Mouse (Mus musculus) ovary, postnatal 36 days (tissue): ENCODE data around the gene Rwdd2a.

ENCODE experiments used
- DNase-seq: peaks from one replicate; pipeline ENCODE4 v3.0.0; 2022; ENCODE audit warnings: low spot score, mixed read lengths

Rwdd2a gene

DNA sequence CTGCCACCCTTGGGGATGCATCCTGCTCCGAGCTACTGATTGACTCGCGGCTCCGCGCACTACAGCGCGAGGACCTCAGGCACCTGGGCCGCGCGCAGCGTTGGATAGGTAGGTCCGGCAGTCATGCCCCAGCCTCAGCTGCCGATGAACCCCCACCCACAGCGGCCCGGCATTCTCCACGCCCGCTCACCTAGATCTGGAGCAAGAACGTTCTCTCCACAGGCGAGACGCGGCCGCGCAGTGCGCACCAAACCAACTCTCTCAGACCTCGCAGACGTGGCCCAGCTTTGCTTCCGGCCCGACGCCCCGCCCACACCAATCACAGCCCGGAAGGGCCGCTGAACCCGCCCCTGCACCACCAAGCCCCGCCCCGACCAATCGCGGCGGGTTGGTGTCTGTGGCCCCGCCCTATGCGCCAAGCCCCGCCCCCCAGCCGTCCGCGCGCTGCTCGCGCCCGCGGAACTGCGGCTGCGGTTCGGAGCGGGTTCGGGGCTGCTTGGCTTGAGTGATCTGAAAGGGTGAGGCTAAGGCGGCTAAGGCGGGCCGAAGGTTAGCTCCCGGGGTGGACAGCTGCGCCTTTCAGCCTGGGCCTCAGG lies at the start of gene Rwdd2a, which contains the start of gene Pgm3:
Gene Rwdd2a (plus strand): TSS at position 452 of the 596 bp plus-strand sequence.
Gene Pgm3 (minus strand): TSS at position 303 of the 596 bp plus-strand sequence.
- DNase-seq = peak; percentile 98

DNA sequence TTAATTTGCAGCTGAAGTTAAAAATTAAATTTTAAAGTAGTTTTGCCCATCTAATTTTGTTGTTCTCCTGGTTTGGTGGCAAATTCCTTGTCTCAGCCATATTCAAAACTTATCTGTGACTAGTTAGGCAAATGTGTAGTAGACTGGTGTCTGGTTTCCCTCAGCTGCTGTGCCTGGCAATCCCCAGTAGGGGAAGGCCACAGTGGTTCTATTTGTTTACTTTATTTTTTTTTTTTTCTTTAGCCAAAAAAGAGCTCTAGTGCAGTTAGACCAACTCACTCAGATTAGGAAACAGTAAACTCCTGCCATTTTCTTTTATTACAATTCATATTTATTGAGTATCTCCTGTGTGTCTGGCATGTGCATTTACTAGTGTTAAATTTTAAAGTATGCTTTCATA lies 49.5 kb upstream of the Rwdd2a start:
- no peak for DNase-seq

DNA sequence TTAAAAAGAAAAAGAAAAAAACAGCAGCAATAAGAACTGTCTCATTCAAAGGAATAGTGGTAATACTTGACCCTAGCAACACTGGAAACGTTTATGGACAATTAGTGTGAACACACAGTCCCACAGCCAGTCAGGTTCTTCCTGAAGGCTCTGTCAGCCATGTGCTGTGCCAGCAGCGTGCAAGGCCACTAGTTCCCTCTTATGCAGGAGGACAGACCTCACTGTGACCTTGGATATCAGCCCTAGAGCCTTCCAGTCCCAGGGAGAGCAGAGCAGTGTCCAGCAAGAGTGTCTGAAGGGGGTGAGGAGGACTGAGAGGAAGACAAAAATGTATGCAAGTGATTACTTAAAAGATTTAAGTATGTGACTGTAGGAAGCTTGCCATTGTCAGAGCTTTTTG lies 46.2 kb upstream of the Rwdd2a start:
- peak; percentile 19 for DNase-seq

DNA sequence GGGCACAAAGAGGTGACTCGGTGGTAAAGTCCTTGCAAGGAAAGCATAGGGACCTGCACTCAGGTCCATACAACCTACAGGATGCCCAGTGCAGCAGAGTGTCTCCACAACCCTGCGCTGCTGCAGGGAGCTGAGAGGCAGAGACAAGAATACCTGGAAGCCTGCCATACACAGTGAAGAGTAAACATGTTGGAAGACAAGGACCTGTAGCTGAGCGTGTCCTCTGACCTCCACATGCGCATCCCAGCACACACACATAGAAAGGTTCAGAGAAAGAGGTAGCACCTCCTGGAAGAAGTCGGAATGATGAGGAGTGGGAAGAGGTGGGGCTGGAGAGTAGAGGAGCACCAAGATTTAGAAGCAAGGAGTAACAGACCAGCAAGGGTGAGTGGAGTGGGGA lies 37.7 kb upstream of the Rwdd2a start:
- DNase-seq = no peak

DNA sequence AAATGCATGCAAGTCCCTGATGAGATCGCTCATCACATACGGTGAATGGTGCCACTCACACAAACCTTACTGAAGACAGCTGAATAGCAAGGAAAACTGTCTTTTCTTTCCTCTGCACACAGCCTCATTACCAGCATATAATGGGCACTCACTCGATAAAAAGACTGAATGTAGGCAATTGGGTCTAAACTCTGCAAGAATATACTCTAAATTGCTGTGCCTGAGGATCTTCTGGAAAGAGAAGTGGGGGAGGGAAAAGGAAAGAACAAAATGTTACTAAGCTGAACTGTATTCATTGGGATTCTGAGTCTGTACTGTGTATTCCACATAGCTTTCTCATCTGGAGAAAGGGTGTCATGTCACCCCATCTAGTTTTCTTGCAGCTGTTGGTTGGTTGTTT lies 28.3 kb upstream of the Rwdd2a start:
- no peak for DNase-seq

DNA sequence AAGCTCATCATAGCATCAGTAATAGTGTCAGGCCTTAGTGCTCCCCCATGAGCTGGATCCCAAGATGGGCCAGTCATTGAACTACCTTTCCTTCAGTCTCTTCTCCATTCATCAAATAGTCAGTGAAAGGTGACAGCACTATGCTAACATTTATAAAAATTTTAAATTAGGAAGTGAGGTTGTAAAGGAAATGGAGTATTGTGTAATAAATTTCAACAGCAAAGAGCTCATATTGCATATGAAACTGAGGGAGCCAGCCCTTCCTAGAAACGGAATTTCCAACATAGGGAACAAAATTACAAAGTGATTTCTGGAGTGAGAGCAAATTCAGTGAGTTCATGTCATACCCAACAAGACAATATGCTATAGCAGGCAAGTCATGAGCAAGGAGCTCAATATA lies 27.2 kb upstream of the Rwdd2a start:
- DNase-seq = no peak

DNA sequence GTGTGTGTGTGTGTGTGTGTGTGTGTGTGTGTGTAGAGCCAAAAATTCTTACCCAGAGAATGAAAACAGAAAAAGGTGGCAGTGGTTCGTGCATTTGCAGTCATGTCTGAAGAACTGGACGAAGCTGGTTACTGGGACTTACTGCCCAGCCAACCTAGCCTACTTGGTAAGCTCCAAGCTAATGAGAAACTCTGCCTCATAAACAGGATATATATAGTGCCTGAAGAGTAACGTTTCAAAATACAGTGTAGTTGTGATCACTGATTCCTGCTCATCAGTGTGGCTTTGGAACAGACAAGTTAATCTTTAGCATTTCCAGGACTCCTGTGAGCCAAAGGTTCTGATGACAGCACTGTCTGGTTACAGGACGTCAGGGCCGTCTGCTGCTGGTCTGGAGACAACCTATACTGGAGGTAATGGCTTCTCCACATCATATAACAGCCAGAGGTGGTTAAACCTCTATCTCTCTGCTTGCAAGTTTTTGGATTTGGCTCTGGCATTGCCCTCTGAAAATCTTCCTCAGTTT lies 22.1 kb upstream of the Rwdd2a start:
- DNase-seq = no peak

DNA sequence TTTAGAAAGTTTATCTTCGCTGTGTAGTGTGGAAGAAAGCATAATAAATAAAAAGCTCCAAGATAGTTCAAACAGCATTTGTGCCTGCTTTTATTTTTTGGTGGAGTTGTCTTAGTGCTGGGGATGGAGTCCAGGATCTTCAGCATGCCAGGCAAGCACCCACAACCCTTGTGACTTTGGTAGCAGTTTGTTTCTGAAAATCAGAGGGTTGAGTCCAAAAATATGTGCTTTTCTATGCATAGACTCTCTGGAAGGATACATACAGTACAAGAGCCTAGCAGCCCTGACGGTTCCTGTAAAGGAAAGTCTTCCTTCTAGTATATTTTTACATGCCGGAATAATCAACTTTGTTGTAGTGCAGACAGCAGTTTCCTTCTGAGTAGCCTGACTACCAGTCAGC lies 21.1 kb upstream of the Rwdd2a start:
- DNase-seq = no peak

DNA sequence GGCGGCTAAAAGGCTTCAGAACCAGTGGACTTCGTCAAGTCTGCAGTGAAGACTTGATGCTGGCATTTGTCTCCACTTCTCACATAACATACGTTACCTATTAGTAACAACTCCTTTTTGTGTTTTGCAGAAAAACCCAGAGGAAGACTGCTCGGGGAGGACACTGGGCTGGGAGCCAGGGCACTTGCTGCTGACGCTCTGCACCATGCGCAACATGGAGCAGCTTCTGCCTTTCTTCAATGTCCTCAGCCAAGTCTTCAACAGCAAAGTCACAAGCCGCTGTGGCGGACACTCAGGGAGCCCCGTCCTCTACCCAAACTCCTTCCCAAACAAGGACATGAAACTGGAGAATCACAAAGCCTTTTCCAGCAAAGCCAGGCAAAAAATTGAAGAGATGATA lies 17.9 kb upstream of the Rwdd2a start:
- no peak for DNase-seq

DNA sequence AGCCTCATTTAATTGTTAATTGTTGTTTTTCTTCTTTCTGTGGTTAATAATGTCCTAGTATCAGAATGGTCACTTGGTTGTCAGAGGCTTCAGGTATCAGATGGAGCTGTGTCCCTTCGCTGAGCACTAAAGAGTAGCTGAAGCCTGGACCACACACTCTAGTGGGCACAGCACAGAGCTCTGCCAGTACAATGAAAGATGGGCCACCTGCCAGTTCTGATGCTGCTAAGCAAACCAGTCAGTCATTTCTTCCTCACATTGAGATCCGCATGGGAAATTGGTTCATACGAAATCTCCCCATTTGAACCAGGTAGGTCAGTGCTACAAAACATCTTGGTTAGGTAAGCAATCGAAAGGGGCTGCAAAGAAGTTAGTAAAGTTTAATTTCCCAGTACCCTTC lies 17.1 kb upstream of the Rwdd2a start:
- no peak for DNase-seq

DNA sequence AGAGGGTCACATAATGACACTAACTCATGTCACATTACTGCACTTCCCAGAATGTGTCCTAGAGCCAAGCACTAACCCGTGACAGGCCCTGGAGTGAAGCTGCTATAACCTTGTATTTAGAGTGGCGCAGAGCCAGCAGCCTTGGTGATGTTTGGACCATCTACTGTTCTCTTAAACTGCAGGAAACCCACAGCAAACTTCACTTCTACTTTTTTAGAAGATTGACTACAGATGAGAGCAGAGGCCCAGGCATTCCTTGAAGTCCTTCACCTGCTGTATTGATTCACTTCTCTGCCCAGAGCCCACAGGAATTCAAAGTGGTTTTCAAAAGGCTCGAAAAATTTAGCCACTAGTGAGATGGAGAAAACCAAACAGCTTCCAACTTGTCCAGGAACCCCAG lies 11.2 kb upstream of the Rwdd2a start:
- peak; percentile 22 for DNase-seq

DNA sequence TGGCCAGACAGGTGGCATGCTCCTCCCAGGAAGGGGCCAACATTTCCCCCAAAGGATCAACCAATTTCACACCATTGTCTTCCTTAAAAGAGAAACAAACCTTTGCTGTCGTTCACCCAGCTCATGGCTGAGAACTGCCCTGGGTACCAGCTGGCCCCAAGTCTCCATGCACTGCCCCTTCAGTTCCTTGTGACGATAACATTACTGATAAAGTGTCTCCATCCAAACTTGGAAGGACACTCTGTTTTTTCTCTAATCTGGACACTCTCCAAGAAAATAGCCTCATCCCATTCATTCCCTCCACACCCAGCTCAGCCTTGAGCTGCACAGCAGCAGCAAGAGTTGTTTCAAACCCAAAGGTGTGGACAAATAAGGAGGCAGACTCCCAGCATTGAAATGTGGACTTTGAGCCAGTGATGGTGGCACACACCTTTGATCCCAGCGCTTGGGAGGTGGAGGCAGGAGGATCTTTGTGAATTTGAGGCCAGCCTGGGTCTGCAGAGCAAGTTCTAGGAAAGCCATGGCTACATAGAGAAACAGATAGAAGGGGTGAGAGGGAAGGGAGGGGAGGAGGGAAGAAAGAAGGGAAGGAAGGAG lies 2.4 kb upstream of the Rwdd2a start:
- DNase-seq = peak; percentile 9

DNA sequence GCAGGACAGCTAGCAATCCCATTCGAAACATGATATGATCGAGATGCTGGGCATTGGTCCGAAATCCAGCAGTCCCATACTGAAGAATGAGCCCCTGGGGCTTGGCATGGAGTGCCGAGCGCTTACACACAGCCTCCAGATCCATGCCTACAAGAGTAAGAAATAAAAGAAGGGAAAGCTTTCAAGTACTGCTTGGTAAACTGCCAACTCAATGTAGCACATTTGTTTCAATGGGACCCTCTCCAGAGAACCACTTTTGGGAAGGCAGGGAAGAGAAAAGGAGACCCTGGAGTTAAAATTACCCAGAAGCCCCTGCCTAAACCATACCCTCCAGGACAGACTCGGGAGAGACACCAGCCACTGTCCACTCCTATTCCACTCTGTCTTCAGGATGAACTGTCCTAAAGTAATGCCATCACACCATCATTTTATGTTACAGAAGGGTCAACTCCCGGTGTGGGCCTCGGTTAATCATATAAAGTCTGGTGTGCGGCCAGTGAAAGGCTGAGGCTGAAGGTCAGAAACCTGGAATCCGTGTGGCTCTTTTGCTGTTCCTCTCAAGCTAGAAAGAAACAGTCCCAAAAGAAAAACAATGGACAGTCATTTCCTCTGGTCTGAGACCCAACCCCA lies 1.4 kb upstream of the Rwdd2a start:
- DNase-seq = no peak

DNA sequence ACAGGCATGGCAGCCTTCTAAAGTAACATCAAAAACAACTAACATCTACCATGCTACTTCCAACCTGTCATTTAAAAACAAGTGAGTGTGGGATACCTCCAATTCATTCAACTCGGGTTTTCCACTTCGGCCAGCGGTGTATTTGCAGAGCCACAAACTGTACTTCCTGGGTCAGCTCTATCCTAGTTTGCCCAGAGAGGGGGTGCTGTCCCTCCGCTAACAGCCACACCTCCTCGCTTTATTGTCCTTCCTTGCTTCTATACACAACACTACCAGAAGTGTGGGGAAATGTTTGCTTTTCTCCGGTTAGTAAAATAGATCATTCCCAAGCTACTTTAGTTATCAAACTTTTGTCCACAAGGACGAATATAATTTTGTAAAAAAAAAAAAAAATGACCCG lies 845 bp upstream of the Rwdd2a start:
- DNase-seq = no peak

DNA sequence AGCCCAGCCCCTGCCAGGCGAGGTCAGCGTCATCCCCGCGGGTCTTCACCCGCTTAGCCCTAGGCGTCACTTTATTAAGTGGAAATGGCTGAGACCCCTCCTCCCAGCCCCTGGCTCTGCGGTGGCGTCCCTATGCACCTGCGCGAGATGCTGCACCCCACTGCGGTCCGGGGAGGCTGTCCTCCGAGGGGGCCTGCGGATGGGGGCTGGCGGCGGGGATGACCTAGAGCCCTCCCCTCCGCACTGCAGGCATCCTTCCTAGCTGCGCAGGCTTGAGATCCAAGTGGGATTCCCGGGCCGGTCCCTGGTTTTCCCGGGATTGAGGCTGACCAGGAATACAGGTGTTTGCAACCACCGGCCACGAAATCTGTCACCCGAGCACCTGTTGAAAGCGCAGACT lies 405 bp downstream of the Rwdd2a start:
- no peak for DNase-seq

DNA sequence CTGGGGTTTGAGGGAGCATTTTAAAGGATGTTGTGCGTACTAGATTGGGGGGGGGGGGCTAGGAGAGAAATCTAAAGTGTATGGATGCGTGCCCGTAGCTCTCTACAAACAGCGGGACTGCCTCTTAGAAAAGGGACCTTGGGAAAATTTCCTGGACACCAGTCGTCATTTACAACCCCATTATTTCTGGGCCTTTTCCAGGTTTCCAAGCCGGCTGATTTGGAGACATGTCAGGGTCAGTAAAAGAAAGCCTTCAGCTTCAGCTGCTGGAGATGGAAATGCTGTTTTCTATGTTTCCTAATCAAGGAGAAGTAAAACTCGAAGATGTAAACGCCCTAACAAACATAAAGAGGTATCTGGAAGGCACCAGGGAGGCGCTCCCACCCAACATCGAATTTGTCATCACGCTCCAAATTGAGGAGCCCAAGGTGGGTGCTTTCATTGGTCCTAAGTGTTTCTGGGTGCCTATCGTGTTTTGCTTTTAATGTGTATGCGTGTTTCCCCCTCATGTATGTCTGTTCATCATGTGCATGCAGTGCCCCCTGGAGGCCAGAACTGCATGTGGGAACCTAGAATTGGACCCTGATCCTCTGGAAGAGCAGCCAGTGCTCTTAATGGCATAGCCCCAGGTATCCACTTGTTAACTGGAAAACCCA lies 973 bp downstream of the Rwdd2a start:
- peak; percentile 74 for DNase-seq

DNA sequence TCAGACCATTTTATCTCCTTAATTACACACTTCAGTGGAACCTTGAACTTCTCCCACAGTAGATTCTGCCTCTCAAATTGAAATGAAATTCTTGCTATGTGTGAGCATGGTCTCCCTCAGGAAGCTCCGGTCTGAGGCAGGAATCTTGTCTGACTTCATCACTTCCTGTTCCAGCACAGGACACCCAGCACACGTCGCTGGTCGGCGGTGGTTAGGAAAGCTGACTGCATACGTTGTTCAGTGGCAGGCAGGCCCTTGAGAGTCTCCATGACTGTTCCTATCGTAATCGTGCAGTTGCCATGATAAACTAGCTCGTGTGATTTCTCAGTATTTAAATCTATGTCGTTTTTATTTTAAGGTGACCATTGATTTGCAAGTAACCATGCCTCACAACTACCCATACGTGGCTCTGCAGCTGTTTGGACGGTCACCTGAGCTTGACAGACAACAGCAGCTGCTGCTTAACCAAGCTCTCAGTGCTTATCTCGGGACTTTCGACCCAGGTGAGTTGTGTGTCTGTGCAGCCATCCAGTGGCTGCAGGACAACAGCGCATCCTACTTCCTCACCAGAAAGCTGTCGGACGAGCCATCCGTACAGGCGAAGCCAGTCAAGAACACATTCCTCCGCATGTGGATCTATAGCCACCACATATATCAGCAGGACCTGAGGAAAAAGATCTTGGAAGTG lies 2.0 kb downstream of the Rwdd2a start:
- no peak for DNase-seq

DNA sequence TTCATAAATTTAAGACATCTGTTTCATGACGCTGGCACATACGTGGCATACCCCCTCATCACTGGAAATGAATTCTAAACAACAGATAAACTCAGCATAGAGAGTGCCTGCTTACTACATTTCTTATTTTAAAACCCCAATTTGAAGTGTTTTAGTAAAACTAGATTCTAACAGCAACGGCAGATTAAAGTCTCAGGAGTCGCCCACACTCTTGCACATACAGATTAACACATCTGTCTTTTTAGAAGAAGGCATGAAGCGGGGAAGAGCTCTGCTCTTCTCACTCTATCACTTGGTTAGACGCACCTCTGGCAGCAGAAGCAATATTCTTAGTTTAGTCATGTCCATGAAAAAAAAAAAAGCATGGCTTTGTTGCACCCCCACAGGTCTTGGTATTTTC lies 3.4 kb downstream of the Rwdd2a start:
- no peak for DNase-seq

DNA sequence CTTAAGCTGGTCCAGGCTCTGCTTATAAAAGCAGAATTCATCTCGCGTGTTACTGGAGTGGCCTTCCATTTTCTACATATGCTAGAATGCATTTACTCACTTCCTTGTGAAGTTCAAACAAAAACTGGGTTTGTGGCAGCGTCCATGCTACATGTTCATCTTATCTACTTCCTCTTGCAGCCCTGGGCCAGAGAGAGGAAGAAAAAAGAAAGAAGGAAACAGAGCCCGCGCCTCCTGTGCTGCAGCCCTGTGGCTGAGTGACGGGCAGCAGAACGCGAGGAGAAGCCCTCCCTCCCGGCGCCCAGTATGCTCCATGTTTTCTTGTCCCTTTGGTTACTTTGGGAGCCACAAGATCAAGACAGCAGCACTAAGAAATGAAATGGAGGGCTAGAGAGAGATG lies 7.9 kb downstream of the Rwdd2a start:
- no peak for DNase-seq

DNA sequence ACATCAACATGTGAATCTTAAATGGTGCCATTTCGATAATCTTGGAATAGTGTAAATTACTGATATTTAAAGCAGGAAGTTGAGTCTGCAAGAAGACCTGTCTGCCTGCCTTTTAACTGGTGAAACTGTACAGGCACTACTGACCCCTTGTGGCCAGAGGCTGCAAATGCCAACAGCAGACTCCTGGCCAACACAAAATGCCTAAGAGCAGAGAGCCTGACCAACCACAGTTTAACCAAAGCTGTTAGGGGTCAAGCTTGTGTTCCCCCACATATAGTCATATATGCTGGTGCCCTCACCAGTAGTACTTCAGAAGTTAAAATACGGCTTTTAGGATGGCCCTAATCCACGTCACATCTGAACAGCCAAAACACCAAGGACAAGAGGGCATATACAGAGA lies 11.9 kb downstream of the Rwdd2a start:
- DNase-seq = peak; percentile 64

DNA sequence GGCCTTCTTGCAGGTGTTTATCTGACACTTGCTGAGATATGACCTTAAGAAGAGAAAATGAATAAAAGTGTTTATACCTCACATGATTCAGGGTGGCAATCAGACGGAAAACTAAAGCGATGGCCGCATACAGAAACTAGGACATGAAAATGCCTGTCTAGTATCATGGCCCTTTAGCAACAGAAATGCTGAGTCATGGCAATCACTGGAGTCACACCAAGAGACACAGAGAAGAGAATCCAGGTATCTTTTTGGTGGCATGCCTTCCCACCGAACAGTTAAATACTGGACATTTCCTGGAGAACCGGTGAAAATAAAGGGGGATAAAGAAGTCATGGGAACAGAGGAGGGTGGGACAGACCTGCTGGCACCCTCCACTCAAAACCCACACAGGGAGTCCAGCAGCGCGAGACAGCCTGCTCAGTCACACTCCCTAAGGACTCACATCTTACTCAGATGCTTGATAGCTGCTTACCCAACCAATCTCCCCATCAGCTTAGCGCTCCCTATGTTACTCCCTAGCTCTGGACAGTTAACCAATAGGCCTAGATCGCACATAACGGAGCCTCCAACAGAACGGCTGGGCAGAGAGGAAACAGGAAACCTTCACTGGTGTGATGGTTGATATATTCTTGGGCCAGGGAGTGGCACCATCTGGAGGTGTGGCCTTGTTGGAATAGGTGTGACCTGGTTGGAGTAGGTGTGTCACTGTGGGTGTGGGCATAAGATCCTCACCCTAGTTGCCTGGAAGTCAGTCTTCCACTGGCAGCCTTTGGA lies 15.4 kb downstream of the Rwdd2a start:
- no peak for DNase-seq
